Mouse (Mus musculus) midbrain, embryonic 15.5 days (tissue): Measurements from ENCODE around the gene Snapc1. TPM values are rescaled to one million over a fixed set of nuclear protein-coding genes. Genes with fewer than 3 reads are reported as not detected.
A peak's percentile ranks its signal among the peaks of the same experiment; 100 is the strongest.

Experiments
- ATAC-seq: fragments of 200-750 bp; cut with Nextera tagmentation; replicated peaks from 2 replicates; pipeline ENCODE4 v1.8.0; 2017; ENCODE audit warnings: moderate TSS enrichment
- H3K27ac ChIP-seq: fragments of 300-500 bp; sonication (generic); 2 replicates; pipeline ENCODE4 v1.5.1; 2015; ENCODE audit warnings: mild to moderate bottlenecking, inconsistent platforms
- H3K27me3 ChIP-seq: fragments of 300-500 bp; sonication (generic); replicated peaks from 2 replicates; pipeline ENCODE4 v1.6.1; 2015; ENCODE audit warnings: inconsistent platforms
- H3K36me3 ChIP-seq: fragments of 300-500 bp; sonication (generic); replicated peaks from 2 replicates; pipeline ENCODE4 v1.6.1; 2015; ENCODE audit warnings: inconsistent platforms
- H3K4me1 ChIP-seq: fragments of 300-500 bp; sonication (generic); 2 replicates; pipeline ENCODE4 v1.6.1; 2015; ENCODE audit warnings: inconsistent platforms
- H3K4me2 ChIP-seq: fragments of 300-500 bp; sonication (generic); 2 replicates; pipeline ENCODE4 v1.6.1; 2015; ENCODE audit warnings: inconsistent platforms, mild to moderate bottlenecking, moderate library complexity
- H3K4me3 ChIP-seq: fragments of 300-500 bp; sonication (generic); 2 replicates; pipeline ENCODE4 v1.5.1; 2015; ENCODE audit warnings: mild to moderate bottlenecking, inconsistent platforms
- H3K9ac ChIP-seq: fragments of 300-500 bp; sonication (generic); 2 replicates; pipeline ENCODE4 v1.6.1; 2015; ENCODE audit warnings: mild to moderate bottlenecking, inconsistent platforms
- H3K9me3 ChIP-seq: fragments of 300-500 bp; sonication (generic); 2 replicates; pipeline ENCODE4 v1.6.1; 2016; ENCODE audit warnings: inconsistent platforms
- WGBS: fragments of 180-500 bp; shearing (Covaris S2); methylation state at CpG from one replicate; pipeline ENCODE4 v1.1.7; 2015; ENCODE audit warnings: mixed read lengths; 5-methylcytosine and 5-hydroxymethylcytosine counted together
- polyA plus RNA-seq: library from polyadenylated mRNA; unstranded; fragments of >200 nt; fragmentation: Nextera tagmentation; extraction: Ambion mirVana; gene quantifications from 2 replicates; pipeline ENCODE4 v1.2.1, GENCODE M21; 2015

Snapc1 gene
- polyA plus RNA-seq, 1 experiment from 2014 or later: 37.0 TPM

DNA sequence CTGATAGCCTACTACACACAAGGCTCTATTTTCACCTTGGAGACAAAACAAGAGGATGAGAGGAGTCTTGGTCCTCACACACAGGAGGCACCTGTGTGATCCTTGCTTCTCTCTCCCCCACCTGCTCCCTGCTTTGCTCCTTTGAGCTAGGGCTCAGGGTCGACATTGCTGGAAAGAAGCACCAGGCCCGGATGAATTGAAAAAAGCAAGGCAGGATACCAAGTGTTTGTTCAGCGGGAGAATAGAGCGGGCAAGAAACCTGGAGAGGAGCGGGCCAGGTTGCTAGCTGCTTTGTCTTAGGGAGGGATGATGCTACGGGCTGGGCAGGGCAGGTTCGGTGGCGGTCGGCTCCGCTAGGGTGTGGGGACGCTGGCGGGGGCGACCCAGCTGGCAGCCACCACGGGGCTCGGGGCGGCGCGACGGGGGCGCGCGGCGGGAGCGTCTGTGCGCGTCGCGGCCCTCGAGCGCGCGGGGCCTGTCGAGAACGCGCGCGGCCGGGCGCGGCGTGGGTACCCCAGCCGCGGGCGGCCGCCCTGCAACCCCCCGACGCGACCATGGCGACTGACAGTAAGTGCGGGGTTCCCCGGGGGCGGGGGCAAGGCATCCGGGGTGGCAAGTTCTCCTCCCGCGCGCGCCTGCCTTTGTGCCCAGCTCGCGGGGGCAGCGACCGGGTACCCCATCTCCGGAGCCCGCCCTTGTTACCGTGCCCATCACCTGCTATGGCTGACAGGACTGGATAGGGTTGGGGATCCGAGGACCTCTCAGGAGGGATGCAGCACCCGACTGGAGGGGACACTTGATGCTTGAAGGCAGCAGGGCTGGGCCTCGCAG, 33.2 kb downstream of the Snapc1 start, which contains the start of gene Syt16:
Gene Syt16, plus strand, starts transcription at position 365 of the 831 bp plus-strand sequence.
- peak within 1 kb of the TSS; percentile 85 for H3K27ac ChIP-seq
- ATAC-seq: peak; percentile 89
- 1% methylated on average over 34 of the region's 67 CpGs for WGBS
- peak within 1 kb of the TSS; percentile 74 for H3K4me2 ChIP-seq
- peak within 1 kb of the TSS; percentile 73 for H3K9ac ChIP-seq
- H3K4me1 ChIP-seq: peaks cover 21% of the 10 kb centered on the region
- H3K36me3 ChIP-seq: no peaks in the 10 kb centered on the region
- no peaks in the 10 kb centered on the region for H3K9me3 ChIP-seq
- H3K27me3 ChIP-seq: no peaks in the 10 kb centered on the region
- H3K4me3 ChIP-seq: peak within 1 kb of the TSS; percentile 78

DNA sequence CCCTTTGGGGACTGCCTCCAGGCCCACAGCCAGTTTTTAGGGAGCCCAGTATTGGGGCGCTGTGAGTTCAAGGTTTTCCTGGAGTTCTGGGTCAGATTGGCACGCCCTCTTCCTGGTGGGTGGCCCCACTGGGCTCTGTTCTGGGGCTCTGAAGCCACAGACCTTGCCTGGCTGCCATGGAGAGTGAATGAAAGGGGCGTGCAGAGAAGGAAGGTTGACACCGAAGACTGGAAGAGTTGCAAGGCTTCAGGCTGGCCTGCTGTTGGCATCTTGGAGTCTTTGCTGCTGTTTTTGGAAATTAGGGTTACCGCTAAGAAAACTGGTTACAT, 33.8 kb downstream of the Snapc1 start:
- H3K36me3 ChIP-seq: no peaks in the 10 kb centered on the region
- peak overlapping the region; percentile 85 for H3K27ac ChIP-seq
- H3K9ac ChIP-seq: peak overlapping the region; percentile 73
- peak overlapping the region; percentile 74 for H3K4me2 ChIP-seq
- H3K4me1 ChIP-seq: peaks cover 21% of the 10 kb centered on the region
- ATAC-seq: peak; percentile 61
- 25% methylated on average over 5 of the region's 5 CpGs for WGBS
- no peaks in the 10 kb centered on the region for H3K27me3 ChIP-seq
- H3K9me3 ChIP-seq: no peaks in the 10 kb centered on the region
- peak overlapping the region; percentile 78 for H3K4me3 ChIP-seq

DNA sequence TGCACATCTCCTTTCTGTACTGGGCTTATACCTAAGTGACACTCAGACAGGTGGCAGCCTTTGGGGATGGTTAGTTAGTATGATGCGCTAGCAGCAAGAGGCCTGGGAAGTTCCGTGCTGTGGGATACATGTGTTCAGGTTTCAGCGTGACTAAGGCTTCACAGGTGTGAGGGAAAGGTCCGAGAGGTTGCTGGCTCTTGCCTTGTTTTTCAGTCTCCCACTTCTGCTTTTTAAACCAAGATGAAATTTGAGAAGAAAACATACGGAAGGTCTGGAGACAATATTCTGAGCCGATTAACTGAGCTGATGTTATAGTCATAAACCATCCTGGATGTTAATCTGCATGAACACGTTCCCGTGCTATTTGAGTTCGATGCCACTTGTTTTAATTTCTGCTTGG, 38.2 kb downstream of the Snapc1 start:
- H3K27me3 ChIP-seq: no peaks in the 10 kb centered on the region
- H3K36me3 ChIP-seq: no peaks in the 10 kb centered on the region
- 94% methylated on average over 9 of the region's 9 CpGs for WGBS
- H3K4me3 ChIP-seq: no peak overlapping the region
- no peak overlapping the region for H3K27ac ChIP-seq
- no peaks in the 10 kb centered on the region for H3K9me3 ChIP-seq
- ATAC-seq: no peak
- H3K9ac ChIP-seq: no peak overlapping the region
- no peak overlapping the region for H3K4me2 ChIP-seq
- H3K4me1 ChIP-seq: peaks cover 12% of the 10 kb centered on the region; the same call in 1 of the 2 replicates

- 24% methylated on average over 8 of the region's 8 CpGs for WGBS
- no peaks in the 10 kb centered on the region for H3K36me3 ChIP-seq
- H3K9ac ChIP-seq: no peak overlapping the region
- no peak overlapping the region for H3K27ac ChIP-seq
- H3K4me3 ChIP-seq: no peak overlapping the region
- H3K4me1 ChIP-seq: peaks cover 4% of the 10 kb centered on the region
- H3K4me2 ChIP-seq: no peak overlapping the region
- 0 out of 2 replicates have a peak, but pooled peaks have one; percentile 56 for ATAC-seq
- H3K9me3 ChIP-seq: no peaks in the 10 kb centered on the region
- H3K27me3 ChIP-seq: no peaks in the 10 kb centered on the region
These were observed 45.2 kb downstream of the Snapc1 start for GRCm38 (mm10) chr12:74009448-74009911.

DNA sequence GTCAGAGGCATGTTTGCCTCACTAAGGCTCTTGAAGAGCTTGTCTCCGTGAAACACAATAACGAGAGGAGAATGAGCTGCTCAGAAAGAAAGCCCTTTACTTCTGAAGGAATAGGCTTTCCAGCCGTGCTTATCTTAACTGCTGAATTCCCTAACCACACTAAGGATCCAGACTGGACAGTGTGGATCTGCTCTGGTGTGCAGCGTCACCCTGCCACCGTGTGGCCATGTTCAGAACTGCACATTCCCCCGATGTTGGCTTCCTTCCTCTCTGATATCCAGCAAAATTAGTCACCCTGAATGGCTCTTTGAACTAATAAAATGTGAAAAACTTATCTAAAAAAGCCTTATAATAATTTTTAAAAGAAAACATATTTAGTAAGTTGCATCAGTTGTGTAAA, 49.5 kb downstream of the Snapc1 start:
- Histone ChIP-seq H3K4me2 (0 out of 2 replicates have a peak overlapping the region, but pooled peaks have one; percentile 28), H3K27ac (0 out of 2 replicates have a peak overlapping the region, but pooled peaks have one; percentile 12), H3K9me3 (no peaks in the 10 kb centered on the region), H3K4me3 (no peak overlapping the region), H3K9ac (no peak overlapping the region), H3K36me3 (no peaks in the 10 kb centered on the region), H3K4me1 (peaks cover 4% of the 10 kb centered on the region), H3K27me3 (no peaks in the 10 kb centered on the region)
- ATAC-seq: peak; percentile 87
- under 1% methylated on average over 6 of the region's 6 CpGs for WGBS

- Histone ChIP-seq H3K4me3 (no peak overlapping the region), H3K27me3 (no peaks in the 10 kb centered on the region), H3K9ac (no peak overlapping the region), H3K9me3 (no peaks in the 10 kb centered on the region), H3K27ac (no peak overlapping the region), H3K4me2 (no peak overlapping the region), H3K4me1 (peaks cover 4% of the 10 kb centered on the region), H3K36me3 (no peaks in the 10 kb centered on the region)
- 60% methylated on average over 7 of the region's 7 CpGs for WGBS
- no peak for ATAC-seq
These were observed 50.5 kb downstream of the Snapc1 start for GRCm38 (mm10) chr12:74014739-74015270.

GRCm38 (mm10) chr12:74015491-74015890, 51.2 kb downstream of the Snapc1 start:
- Histone ChIP-seq H3K9ac (no peak overlapping the region), H3K27me3 (no peaks in the 10 kb centered on the region), H3K4me3 (no peak overlapping the region), H3K36me3 (no peaks in the 10 kb centered on the region), H3K4me1 (peaks cover 4% of the 10 kb centered on the region), H3K27ac (no peak overlapping the region), H3K4me2 (no peak overlapping the region), H3K9me3 (no peaks in the 10 kb centered on the region)
- ATAC-seq: no peak
- WGBS: 79% methylated on average over 5 of the region's 5 CpGs

DNA sequence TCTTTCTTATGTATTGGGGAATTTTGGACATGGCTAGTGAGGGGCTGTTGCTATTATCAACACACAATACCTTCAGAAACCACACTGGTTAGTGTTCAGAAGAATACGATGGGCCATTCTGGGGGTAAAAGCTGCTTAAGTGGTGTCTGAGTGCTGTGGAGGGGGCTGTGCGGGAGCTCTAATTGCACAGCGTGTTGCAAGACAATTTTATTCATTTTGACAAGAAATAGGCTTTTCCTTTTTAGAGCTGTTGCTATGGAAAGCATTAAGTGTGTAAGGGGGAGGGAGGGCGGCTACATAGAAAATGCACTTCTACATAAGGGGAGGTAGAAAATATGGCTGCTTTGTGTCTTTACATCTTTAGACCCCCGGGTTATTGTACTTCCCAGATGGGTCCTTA, 59.0 kb downstream of the Snapc1 start:
- H3K4me1 ChIP-seq: no peaks in the 10 kb centered on the region
- WGBS: 59% methylated on average over 5 of the region's 5 CpGs
- no peaks in the 10 kb centered on the region for H3K9me3 ChIP-seq
- no peaks in the 10 kb centered on the region for H3K27me3 ChIP-seq
- H3K4me2 ChIP-seq: no peak overlapping the region
- H3K27ac ChIP-seq: no peak overlapping the region
- no peak overlapping the region for H3K4me3 ChIP-seq
- no peaks in the 10 kb centered on the region for H3K36me3 ChIP-seq
- no peak overlapping the region for H3K9ac ChIP-seq
- no peak for ATAC-seq

DNA sequence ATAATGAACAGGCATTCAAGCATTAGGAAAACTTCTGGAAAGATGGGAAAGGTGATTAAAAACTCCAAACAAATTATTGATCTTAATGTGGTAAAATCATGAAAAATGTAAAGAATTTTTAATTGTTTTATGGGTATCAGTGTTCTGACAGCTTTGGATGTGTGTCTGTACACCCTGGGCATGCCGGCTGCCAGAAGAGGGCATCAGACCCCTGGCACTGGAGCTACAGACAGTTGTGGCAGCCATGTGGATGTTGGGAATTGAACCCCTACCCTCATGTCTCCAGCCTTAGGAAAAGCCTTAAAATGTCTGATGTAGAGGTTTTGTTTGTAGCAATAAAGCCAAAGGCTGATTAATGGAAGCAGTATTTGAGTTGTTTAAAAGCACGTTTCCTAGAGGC, 60.6 kb downstream of the Snapc1 start:
- no peak overlapping the region for H3K9ac ChIP-seq
- H3K4me2 ChIP-seq: no peak overlapping the region

More for the DNA sequence above, 60.6 kb downstream of the Snapc1 start:
- H3K36me3 ChIP-seq: no peaks in the 10 kb centered on the region
- no peaks in the 10 kb centered on the region for H3K27me3 ChIP-seq
- no peaks in the 10 kb centered on the region for H3K9me3 ChIP-seq
- WGBS: 90% methylated on average over 2 of the region's 2 CpGs
- no peak for ATAC-seq
- H3K27ac ChIP-seq: no peak overlapping the region
- H3K4me1 ChIP-seq: no peaks in the 10 kb centered on the region
- H3K4me3 ChIP-seq: no peak overlapping the region

Other genes starting within 250 kb of the Snapc1 start
- 78.3 and 79.0 TPM in 2 replicates for gene Hif1a, start 63.1 kb upstream of the Snapc1 start, polyA plus RNA-seq
- 24.2 and 26.1 TPM in 2 replicates for gene Gm49321, start 26.8 kb upstream of the Snapc1 start, polyA plus RNA-seq
- 85.4 and 91.2 TPM in 2 replicates for gene Syt16, start 33.2 kb downstream of the Snapc1 start, polyA plus RNA-seq